Mouse (Mus musculus): ENCODE data around the gene Fbxo28.
"Not testable (repeated sequence)": the region's sequence is repeated elsewhere in the genome, so short reads cannot be mapped to it uniquely, and the experiment has no call there.

Gene Fbxo28

DNA sequence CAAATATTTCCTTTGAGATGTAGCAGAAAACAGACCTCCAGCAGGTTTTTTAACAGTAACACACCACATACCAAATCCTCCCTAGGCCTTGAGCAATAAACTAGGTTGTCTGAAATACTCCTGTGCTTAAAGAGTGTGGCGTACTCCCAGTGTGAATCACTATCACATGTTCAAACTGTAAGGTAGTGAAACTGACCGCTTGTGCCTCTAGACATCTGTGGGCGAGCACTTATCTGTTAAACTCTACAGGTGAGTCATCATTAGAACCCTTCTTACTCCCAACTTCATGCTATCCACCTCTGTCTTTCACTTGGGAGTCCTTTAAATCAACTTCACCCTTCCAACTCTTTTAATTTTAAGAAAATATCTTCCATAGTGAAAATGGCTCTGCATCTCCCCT lies 18.3 kb downstream of the Fbxo28 start:
- H3K27me3 ChIP-seq (ENCODE audit: control insufficient read depth, insufficient read depth, low read length, poor library complexity, severe bottlenecking): no peaks in the 10 kb centered on the region
- DNase-seq (ENCODE audit: low read depth, low spot score): no peak
- peaks cover 8% of the 10 kb centered on the region for H3K36me3 ChIP-seq (ENCODE audit: control insufficient read depth, insufficient read depth, low read length, poor library complexity, severe bottlenecking)

DNA sequence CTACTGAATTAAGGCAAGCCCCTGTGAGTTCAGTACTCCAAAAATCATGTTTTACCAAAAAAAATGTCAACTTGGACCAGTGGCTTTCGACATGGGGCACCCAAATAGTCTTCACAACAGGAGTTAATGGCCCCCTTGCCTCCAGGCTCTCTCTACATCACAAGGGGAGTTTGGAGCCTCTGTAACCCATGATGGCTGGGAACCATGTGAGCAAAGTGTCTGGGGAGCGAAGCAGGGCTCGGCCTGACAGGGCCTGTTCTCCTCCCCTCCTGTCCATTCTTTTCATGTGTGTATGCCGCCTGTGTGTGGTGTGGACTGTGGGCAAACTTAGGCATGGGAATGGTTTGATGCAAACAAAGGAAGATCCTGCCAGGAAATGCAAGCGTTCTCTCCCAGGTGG lies 27.2 kb downstream of the Fbxo28 start:
- H3K36me3 ChIP-seq (ENCODE audit: control insufficient read depth, insufficient read depth, low read length, poor library complexity, severe bottlenecking): no peaks in the 10 kb centered on the region; the same call in none of the 2 replicates
- no peak for DNase-seq (ENCODE audit: low read depth, low spot score)
- H3K27me3 ChIP-seq (ENCODE audit: control insufficient read depth, insufficient read depth, low read length, poor library complexity, severe bottlenecking): no peaks in the 10 kb centered on the region; the same call in 1 of the 2 replicates

DNA sequence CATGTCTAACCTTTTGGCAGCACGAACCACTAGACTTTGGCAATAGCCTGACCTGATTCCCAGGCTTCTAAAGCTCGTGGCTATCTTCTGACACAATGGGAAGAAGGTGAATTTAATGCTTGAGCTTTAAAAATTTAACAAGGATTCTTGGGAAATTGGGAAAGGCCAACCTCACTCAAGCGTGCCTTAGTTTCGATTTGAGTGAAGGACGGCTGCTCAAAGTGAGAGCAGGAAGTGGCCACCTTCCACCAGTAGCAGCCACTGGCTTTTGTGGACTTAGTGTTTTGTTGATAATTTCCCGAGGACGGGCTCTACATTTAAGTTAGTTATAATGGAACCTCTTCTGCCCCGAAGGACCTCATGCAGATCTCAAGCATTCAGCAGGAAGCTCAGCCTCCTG lies 28.2 kb downstream of the Fbxo28 start:
- DNase-seq (ENCODE audit: low read depth, low spot score): no peak
- no peaks in the 10 kb centered on the region; the same call in 1 of the 2 replicates for H3K36me3 ChIP-seq (ENCODE audit: control insufficient read depth, insufficient read depth, low read length, poor library complexity, severe bottlenecking)
- H3K27me3 ChIP-seq (ENCODE audit: control insufficient read depth, insufficient read depth, low read length, poor library complexity, severe bottlenecking): no peaks in the 10 kb centered on the region; the same call in 1 of the 2 replicates

DNA sequence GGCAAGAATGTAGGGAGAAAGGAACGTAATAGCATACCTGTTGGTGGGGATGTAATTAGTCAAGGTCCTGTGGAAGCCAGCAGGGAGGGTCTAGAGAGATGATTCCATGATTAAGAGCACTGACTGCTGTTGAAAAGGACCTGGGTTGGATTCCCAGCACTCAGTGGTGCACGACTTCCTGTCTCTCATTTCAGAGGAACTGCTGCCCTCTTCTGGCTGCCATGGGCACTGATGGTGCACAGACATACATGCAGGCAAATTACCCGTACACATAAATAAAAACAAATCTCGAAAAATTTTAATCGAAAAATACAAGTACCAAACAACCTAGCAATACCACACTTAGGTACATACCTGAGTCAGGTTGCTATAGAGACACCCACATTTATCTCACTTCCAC lies 30.1 kb downstream of the Fbxo28 start:
- H3K27me3 ChIP-seq (ENCODE audit: control insufficient read depth, insufficient read depth, low read length, poor library complexity, severe bottlenecking): no peaks in the 10 kb centered on the region; the same call in 1 of the 2 replicates
- H3K36me3 ChIP-seq (ENCODE audit: control insufficient read depth, insufficient read depth, low read length, poor library complexity, severe bottlenecking): no peaks in the 10 kb centered on the region
- DNase-seq (ENCODE audit: low read depth, low spot score): peak; percentile 31

DNA sequence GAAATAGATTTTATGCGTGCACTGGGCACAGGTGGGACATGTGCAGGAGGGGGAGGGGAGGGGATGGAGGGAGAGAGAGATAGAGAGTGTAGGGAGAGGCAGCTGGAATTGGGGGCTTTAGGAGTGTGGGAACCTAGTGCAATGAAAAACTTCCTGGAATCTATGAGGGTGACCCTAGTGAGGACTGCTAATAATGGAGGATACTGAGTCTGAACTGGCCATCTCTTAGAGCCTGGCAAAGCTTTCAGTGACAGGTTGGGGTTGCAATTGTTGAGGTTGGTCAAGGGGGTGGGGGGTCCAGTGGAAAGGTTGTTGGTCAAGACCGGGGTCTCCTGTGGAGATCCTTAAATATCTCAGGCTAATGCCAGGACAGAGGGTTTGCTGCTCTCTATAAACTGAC lies 31.1 kb downstream of the Fbxo28 start:
- no peaks in the 10 kb centered on the region; the same call in 1 of the 2 replicates for H3K27me3 ChIP-seq (ENCODE audit: control insufficient read depth, insufficient read depth, low read length, poor library complexity, severe bottlenecking)
- no peaks in the 10 kb centered on the region for H3K36me3 ChIP-seq (ENCODE audit: control insufficient read depth, insufficient read depth, low read length, poor library complexity, severe bottlenecking)
- DNase-seq (ENCODE audit: low read depth, low spot score): no peak

DNA sequence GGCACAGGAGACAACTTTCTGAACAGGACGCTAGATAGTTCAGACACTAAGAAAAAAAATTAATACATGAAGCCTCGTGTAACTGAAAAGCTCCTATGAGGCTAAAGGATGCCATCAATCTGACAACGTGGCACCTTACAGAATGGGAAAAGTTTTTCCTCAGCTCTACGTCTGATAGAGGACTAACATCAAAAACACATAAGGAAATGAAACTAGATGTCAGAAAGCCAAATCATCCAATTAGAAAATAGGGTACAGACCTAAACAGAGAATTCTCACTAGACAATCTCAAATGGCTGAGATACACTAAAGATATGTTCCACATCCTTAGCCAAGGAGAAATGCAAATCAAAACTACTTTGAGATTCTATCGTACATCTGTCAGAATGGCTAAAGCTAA lies 32.0 kb downstream of the Fbxo28 start:
- H3K27me3 ChIP-seq (ENCODE audit: control insufficient read depth, insufficient read depth, low read length, poor library complexity, severe bottlenecking): no peaks in the 10 kb centered on the region; the same call in 1 of the 2 replicates
- peak; percentile 43 for DNase-seq (ENCODE audit: low read depth, low spot score)
- H3K36me3 ChIP-seq (ENCODE audit: control insufficient read depth, insufficient read depth, low read length, poor library complexity, severe bottlenecking): no peaks in the 10 kb centered on the region

DNA sequence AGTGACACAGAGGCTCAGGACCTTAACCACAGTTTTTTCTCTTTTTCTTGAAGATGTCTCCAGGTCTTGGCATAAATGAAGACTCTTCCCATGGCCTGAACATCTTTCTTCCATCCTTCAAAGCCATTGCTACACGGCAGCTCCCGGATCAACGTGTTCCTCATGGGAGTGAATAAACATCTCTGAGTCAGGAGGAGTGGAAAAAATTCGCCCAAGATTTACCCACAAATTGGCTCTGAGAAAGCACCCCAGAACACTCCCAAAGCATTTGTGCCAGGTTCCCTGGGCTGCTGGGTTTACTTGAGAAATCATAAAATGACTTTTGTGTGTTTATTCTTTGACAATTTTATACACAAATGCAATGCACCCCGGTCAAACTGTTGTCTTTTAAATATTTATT lies 38.5 kb downstream of the Fbxo28 start:
- no peaks in the 10 kb centered on the region for H3K36me3 ChIP-seq (ENCODE audit: control insufficient read depth, insufficient read depth, low read length, poor library complexity, severe bottlenecking)
- DNase-seq (ENCODE audit: low read depth, low spot score): no peak
- H3K27me3 ChIP-seq (ENCODE audit: control insufficient read depth, insufficient read depth, low read length, poor library complexity, severe bottlenecking): no peaks in the 10 kb centered on the region

DNA sequence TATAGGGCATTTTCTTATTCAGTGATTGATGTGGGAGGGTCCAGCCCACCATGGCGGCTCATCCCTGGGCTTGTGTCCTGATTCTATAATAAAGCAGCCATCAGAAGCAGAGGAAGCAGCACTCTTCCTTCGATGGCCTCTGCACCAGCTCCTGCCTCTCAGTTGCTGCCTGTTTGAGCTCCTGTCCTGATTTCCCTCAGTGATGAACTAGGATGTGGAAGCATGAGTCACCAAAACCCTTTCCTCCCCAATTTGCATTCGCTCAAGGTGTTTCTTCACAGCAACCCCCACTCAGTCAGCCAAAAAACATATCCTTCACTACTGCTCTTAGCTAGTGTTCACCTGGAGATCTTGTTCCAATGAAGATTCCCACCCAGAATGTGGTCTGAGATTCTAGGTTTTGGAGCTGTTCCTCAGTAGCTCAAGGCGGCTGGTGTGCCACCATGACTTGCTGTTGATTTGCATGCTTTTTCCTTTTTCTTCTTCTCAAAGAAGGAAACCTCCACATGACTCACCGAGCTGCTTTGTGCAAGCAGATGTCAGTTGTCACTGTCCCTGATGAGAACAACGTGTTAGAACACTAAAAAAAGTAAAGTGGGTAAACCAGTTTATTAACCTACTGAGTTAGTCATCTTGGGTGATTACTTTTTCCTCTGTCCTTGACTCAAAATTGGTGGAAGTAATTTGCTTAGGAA lies 39.1 kb downstream of the Fbxo28 start:
- DNase-seq (ENCODE audit: low read depth, low spot score): no peak
- Histone ChIP-seq H3K36me3 (ENCODE audit: control insufficient read depth, insufficient read depth, low read length, poor library complexity, severe bottlenecking) (no peaks in the 10 kb centered on the region; the same call in 1 of the 2 replicates), H3K27me3 (ENCODE audit: control insufficient read depth, insufficient read depth, low read length, poor library complexity, severe bottlenecking) (no peaks in the 10 kb centered on the region)

DNA sequence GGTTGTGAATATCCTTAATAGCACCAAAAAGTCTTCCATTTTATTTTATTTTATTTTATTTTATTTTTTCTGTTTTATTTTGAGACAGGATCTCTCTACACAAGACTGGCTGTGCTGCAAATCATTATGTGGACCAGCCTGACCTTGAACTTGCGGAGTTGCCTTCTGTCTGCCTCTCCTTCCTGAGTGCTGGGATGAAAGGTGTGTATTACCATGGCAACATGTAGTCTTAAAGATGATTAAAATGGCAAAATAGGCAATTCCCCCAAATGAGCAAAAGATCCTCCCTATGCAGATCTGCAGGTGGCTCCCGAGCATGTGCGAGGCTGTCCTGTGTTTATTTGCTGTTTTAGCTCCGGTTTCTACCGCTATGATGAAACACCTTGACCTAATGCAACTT lies 43.6 kb downstream of the Fbxo28 start:
- Histone ChIP-seq H3K36me3 (ENCODE audit: control insufficient read depth, insufficient read depth, low read length, poor library complexity, severe bottlenecking) (no peaks in the 10 kb centered on the region; the same call in 1 of the 2 replicates), H3K27me3 (ENCODE audit: control insufficient read depth, insufficient read depth, low read length, poor library complexity, severe bottlenecking) (no peaks in the 10 kb centered on the region)
- no peak for DNase-seq (ENCODE audit: low read depth, low spot score)

DNA sequence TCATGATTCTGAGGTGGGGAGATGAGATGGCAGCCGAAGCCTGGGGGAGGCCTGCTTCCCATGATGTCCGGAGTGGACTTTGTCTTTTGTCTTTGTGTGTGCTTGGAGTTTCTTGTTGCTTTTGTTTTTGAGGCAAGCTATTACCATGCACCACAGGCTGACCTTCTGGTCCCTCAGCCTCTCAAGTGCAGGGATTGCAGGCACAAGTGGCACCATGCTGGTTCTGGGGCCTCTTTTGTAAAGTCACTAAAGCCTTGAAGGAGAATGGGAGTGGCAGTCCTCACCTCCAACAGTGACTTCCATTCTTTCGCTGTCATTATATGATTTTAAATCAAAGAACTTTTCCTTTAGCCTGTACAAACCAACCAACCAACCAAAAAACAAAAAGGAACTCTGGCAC lies 44.2 kb downstream of the Fbxo28 start:
- Histone ChIP-seq H3K36me3 (ENCODE audit: control insufficient read depth, insufficient read depth, low read length, poor library complexity, severe bottlenecking) (no peaks in the 10 kb centered on the region; the same call in 1 of the 2 replicates), H3K27me3 (ENCODE audit: control insufficient read depth, insufficient read depth, low read length, poor library complexity, severe bottlenecking) (no peaks in the 10 kb centered on the region)
- no peak for DNase-seq (ENCODE audit: low read depth, low spot score)

DNA sequence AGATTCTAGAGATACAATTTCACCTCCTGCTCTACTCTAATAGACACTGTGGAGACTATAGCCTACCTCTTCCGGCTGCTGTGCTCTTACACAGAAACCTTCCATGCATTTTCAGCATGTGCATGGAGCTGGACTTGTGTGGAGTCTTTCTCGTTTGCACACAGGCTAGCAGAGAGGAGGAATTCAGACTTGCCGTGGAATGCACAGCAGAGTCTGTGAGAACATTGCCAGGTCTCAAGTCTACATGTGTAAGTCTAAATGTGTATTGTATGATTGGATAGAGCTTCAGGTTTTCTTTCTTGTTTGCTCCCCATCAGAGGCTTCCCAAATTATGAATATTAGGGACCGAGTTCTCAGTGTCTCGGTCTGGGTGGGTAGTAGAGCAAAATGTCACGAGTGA lies 44.6 kb downstream of the Fbxo28 start:
- no peaks in the 10 kb centered on the region for H3K27me3 ChIP-seq (ENCODE audit: control insufficient read depth, insufficient read depth, low read length, poor library complexity, severe bottlenecking)
- H3K36me3 ChIP-seq (ENCODE audit: control insufficient read depth, insufficient read depth, low read length, poor library complexity, severe bottlenecking): no peaks in the 10 kb centered on the region; the same call in 1 of the 2 replicates
- no peak for DNase-seq (ENCODE audit: low read depth, low spot score)

DNA sequence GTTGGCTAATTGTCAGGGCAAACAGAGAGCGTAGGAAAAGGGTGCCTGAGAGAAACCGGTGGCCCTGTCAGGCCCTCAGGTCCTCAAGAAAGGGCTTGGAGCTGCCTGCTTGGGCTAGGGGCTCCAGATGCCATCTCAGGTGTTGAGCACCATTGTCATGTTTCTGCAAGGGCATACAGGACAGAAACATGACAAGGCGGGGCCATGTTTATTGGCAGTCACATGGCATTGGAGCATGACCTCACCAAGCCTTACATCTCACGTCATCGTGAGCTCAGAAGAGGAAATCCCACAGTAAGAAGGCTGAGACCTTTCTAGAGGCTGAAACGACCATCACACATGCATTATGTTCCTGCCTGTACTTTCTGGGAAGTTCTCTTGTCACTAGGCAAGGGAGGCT lies 45.3 kb downstream of the Fbxo28 start:
- Histone ChIP-seq H3K27me3 (ENCODE audit: control insufficient read depth, insufficient read depth, low read length, poor library complexity, severe bottlenecking) (no peaks in the 10 kb centered on the region), H3K36me3 (ENCODE audit: control insufficient read depth, insufficient read depth, low read length, poor library complexity, severe bottlenecking) (no peaks in the 10 kb centered on the region; the same call in 1 of the 2 replicates)
- DNase-seq (ENCODE audit: low read depth, low spot score): no peak

DNA sequence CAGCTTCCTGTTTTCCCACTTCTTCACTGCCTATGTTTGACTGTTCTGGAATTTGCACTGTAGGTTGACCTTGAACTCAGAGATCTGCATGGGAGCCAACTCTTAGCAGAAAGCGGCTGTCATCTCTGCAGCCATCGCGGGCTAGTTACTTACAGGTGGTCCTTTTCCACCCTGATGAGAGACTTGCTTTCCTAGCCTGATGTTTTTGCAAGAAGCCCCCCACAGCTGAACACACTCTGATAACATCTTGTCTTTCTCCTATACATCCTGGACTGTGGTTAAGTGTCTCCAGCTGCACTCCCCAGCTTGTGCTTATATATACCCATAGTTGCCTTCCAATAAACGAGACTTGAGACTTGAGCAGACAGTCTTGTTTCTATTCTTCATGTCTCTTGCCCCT lies 49.1 kb downstream of the Fbxo28 start:
- DNase-seq (ENCODE audit: low read depth, low spot score): no peak
- no peaks in the 10 kb centered on the region for H3K27me3 ChIP-seq (ENCODE audit: control insufficient read depth, insufficient read depth, low read length, poor library complexity, severe bottlenecking)
- no peaks in the 10 kb centered on the region; the same call in 1 of the 2 replicates for H3K36me3 ChIP-seq (ENCODE audit: control insufficient read depth, insufficient read depth, low read length, poor library complexity, severe bottlenecking)

DNA sequence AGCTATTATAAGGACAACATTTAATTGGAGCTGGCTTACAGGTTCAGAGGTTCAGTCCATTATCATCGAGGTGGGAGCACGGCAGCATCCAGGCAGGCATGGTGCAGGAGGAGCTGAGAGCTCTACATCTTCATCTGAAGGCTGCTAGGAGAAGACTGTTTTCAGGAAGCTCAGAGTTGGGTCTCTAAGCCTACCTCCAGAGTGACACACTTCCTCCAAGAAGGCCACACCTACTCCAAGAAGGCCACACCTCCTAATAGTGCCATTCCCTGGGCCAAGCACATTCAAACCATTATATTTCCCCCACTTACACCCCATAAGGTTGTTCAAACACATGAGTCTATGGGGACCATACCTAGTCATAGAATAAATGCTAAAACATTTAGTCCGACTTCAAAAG lies 50.7 kb downstream of the Fbxo28 start:
- H3K36me3 ChIP-seq (ENCODE audit: control insufficient read depth, insufficient read depth, low read length, poor library complexity, severe bottlenecking); H3K27me3 ChIP-seq (ENCODE audit: control insufficient read depth, insufficient read depth, low read length, poor library complexity, severe bottlenecking); DNase-seq (ENCODE audit: low read depth, low spot score): not testable (repeated sequence)

DNA sequence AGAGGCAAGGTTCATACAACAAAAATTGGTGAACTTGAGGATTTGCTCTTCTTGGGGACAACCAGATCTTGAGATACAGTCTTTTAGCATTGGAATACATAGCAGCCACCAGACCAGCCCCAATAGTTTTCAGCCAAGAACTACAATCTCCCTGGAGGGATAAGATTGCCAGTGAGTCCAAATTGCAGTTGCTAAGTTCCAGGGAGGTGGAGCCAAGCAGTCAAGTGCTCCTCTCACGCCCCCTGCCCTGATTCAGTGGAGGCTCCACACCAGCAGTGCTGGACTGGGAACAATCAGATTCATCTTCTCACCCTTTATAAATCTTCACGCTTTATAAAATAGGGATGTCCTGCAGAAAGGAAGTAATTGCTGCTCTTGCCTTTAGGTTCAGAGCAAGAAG lies 51.6 kb downstream of the Fbxo28 start:
- Histone ChIP-seq H3K36me3 (ENCODE audit: control insufficient read depth, insufficient read depth, low read length, poor library complexity, severe bottlenecking) (no peaks in the 10 kb centered on the region), H3K27me3 (ENCODE audit: control insufficient read depth, insufficient read depth, low read length, poor library complexity, severe bottlenecking) (no peaks in the 10 kb centered on the region)
- DNase-seq (ENCODE audit: low read depth, low spot score): no peak

DNA sequence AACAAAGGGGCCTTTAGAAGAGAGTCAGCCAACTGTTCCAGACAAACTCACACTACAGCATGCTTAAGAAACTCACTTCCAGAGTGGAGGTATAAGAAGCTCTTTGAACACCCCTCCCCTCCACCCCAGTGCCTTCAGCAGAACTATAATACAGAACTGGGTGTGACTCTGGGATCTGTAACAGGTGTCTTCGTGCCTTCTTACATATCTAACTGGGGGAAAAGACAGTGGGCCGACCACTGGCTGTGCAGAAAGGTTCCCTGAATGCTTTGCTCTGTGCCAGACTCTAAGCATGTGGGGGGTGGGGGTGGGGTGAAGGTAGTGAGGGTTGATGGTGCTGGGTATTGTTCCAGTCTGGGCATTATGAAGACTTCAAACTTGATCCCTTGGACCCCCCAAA lies 52.8 kb downstream of the Fbxo28 start:
- H3K27me3 ChIP-seq (ENCODE audit: control insufficient read depth, insufficient read depth, low read length, poor library complexity, severe bottlenecking): no peaks in the 10 kb centered on the region
- DNase-seq (ENCODE audit: low read depth, low spot score): no peak
- no peaks in the 10 kb centered on the region for H3K36me3 ChIP-seq (ENCODE audit: control insufficient read depth, insufficient read depth, low read length, poor library complexity, severe bottlenecking)

Data from splenic B cell, adult 2 months (primary cell).